Mouse (Mus musculus) midbrain, postnatal 0 days (tissue): Measurements from ENCODE around the gene Cry2. TPM values are rescaled to one million over a fixed set of nuclear protein-coding genes. Genes with fewer than 3 reads are reported as not detected.

Experiments
- ATAC-seq: fragments of 200-750 bp; cut with Nextera tagmentation; 2 replicates; pipeline ENCODE4 v1.8.0; 2017; ENCODE audit warnings: moderate number of reproducible peaks, mild to moderate bottlenecking, moderate TSS enrichment, moderate library complexity; ENCODE audit not compliant: low FRiP score
- DNase-seq: peaks from one replicate; pipeline ENCODE4 v3.0.0-alpha.2; 2015; ENCODE audit warnings: low spot score
- H3K27ac ChIP-seq: fragments of 300-500 bp; sonication (generic); 2 replicates; pipeline ENCODE4 v1.5.1; 2014; ENCODE audit warnings: low read depth, mild to moderate bottlenecking, low read length, mixed read lengths
- H3K27me3 ChIP-seq: fragments of 300-500 bp; sonication (generic); 2 replicates; pipeline ENCODE4 v1.6.1; 2014; ENCODE audit warnings: low read length, control low read depth, mixed read lengths; ENCODE audit not compliant: insufficient read depth
- H3K36me3 ChIP-seq: fragments of 300-500 bp; sonication (generic); 2 replicates; pipeline ENCODE4 v1.6.1; 2014; ENCODE audit warnings: low read length, control low read depth, mixed read lengths; ENCODE audit not compliant: insufficient read depth
- H3K4me1 ChIP-seq: fragments of 300-500 bp; sonication (generic); 2 replicates; pipeline ENCODE4 v1.6.1; 2014; ENCODE audit warnings: mild to moderate bottlenecking, control low read depth, antibody characterized with exemption, low read length, mixed read lengths; ENCODE audit not compliant: insufficient read depth
- H3K4me2 ChIP-seq: fragments of 300-500 bp; sonication (generic); 2 replicates; pipeline ENCODE4 v1.6.1; 2014; ENCODE audit warnings: low read depth, mild to moderate bottlenecking, low read length, mixed read lengths; ENCODE audit not compliant: poor library complexity, severe bottlenecking
- H3K4me3 ChIP-seq: fragments of 300-500 bp; sonication (generic); 2 replicates; pipeline ENCODE4 v1.5.1; 2014; ENCODE audit warnings: low read depth, mild to moderate bottlenecking, low read length, moderate library complexity
- H3K9ac ChIP-seq: fragments of 300-500 bp; sonication (generic); replicated peaks from 2 replicates; pipeline ENCODE4 v1.6.1; 2014; ENCODE audit warnings: mild to moderate bottlenecking, low read length, moderate library complexity, mixed read lengths; ENCODE audit not compliant: poor library complexity, severe bottlenecking
- H3K9me3 ChIP-seq: fragments of 300-500 bp; sonication (generic); 2 replicates; pipeline ENCODE4 v1.6.1; 2016; ENCODE audit warnings: low read length, control low read depth
- CTCF ChIP-seq: IDR thresholded peaks from 2 replicates; pipeline ENCODE4 v1.5.1; 2016; ENCODE audit warnings: antibody characterized with exemption, mild to moderate bottlenecking
- WGBS: fragments of 180-500 bp; shearing (Covaris S2); extraction: QIAGEN DNeasy Blood & Tissue Kit; methylation state at CpG from one replicate; pipeline ENCODE4 v1.1.7; 2014; 5-methylcytosine and 5-hydroxymethylcytosine counted together
- polyA plus RNA-seq: library from polyadenylated mRNA; unstranded; fragments of >200 nt; fragmentation: Nextera tagmentation; extraction: Ambion mirVana; gene quantifications from 2 replicates; pipeline ENCODE4 v1.2.1, GENCODE M21; 2015
- total RNA-seq: library from RNA; depleted of rRNA; stranded (reverse); fragments of >200 nt; gene quantifications from 2 replicates; pipeline ENCODE4 v1.2.3, GENCODE M21; 2014

Gene Cry2
- total and polyA plus RNA-seq, 2 experiments from 2014 or later, result 41.9 to 55.2 TPM

DNA sequence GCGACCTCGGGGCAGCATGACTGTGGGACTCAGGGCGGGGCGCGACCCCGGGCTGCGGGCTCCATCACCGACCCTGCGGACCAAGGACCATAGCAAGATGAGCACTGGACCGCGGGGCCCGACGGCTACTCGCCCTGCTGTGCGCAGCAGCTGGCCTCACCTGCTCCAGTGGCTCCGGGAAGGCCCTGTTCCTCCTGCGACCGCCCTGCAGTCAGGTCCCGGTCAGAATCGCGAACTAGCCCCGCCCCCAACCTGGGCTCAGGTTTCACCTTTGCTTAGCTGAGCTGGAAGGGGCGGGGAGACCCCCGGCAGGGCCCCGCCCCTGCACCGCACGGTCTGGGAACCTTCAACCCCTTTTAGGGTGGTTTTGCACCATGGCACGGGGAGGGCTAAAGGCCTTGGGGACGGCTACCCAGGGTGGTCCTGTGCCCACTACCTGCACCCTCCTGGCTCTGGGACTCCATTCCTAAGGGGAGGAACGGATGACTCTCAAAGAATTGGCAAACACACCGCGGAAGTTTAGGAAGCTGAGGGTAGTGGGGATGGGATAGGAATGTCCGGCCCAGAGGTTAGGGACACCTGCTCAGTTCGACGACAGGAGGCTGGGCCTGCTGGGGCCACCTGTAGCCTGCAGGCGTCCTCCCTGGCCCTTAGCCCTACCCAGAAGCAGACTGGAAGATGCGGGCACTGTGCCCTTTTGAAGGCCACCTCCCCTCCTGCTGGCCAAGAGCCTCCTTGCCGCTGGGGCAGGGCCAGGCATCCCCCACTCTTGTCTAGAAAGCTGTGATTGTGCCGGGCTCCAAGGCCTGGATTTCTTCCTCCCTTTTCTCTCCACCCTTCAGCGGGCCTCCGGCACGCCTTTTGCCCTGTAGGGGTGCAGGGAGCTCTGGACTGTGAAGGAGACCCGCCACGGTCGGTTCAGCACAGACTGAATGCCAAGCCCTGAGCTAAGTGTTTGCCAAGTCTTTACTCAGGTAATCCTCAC is 62.7 kb downstream of the Cry2 start:
- Histone ChIP-seq H3K9me3 (no peaks in the 10 kb centered on the region), H3K9ac (peak overlapping the region; percentile 42; the same call in 1 of the 2 replicates), H3K4me3 (peak overlapping the region; percentile 28), H3K27ac (peak overlapping the region; percentile 26; the same call in 1 of the 2 replicates), H3K36me3 (no peaks in the 10 kb centered on the region), H3K4me2 (peak overlapping the region; percentile 48), H3K27me3 (peaks cover 13% of the 10 kb centered on the region; the same call in 1 of the 2 replicates), H3K4me1 (peaks cover 25% of the 10 kb centered on the region)
- ATAC-seq, result no peak
- peak; percentile 27 for DNase-seq
- no peak for TF ChIP-seq CTCF
- WGBS, result 6% methylated on average over 38 of the region's 45 CpGs

- no peak for TF ChIP-seq CTCF
- Histone ChIP-seq H3K9me3 (no peaks in the 10 kb centered on the region), H3K4me1 (peaks cover 20% of the 10 kb centered on the region), H3K9ac (peak overlapping the region; percentile 42; the same call in 1 of the 2 replicates), H3K4me3 (peak overlapping the region; percentile 28), H3K4me2 (peak overlapping the region; percentile 48), H3K36me3 (no peaks in the 10 kb centered on the region), H3K27ac (no peak overlapping the region), H3K27me3 (peaks cover 13% of the 10 kb centered on the region; the same call in 1 of the 2 replicates)
- 11% methylated on average over 19 of the region's 19 CpGs for WGBS
- ATAC-seq, result no peak
- DNase-seq, result no peak
Measured at GRCm38 (mm10) chr2:92370375-92370774, 63.5 kb downstream of the Cry2 start.

DNA sequence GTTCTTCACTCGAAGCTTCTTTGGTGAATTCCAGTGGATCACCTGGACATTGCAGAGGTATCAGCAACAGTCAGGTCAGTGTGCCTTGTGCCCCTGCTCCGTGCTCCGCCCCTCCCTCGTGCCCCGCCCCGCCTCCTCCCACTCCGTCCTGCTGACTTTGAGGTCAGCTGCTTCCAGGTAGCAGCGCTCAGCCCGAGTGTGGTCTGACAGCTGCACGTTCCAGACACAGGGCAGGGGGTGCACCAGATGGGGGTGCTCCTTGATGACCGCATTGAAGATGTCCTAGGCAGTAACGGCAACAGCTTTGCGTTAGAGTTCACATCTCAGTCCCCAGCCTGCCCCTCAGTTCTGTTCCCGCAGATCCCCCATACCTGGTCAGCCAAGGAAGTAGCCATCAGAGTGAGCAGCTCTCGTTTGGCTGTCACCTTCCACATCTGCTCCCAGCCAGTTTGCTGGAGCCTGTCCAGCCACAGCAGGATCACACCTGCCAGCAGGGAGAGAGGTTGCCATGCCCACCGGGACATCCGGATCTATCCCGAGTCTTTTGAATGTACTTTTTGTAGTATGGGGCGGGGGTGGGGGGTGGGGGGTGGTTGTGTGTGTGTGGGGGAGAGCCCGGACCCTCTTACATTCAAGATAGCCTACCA is 66.3 kb downstream of the Cry2 start:
- no peak overlapping the region for H3K9ac ChIP-seq
- WGBS, result 53% methylated on average over 20 of the region's 20 CpGs
- TF ChIP-seq CTCF, result no peak
- no peak overlapping the region for H3K4me2 ChIP-seq
- peaks cover 14% of the 10 kb centered on the region for H3K4me1 ChIP-seq
- no peak overlapping the region for H3K4me3 ChIP-seq
- H3K9me3 ChIP-seq, result no peaks in the 10 kb centered on the region
- H3K27ac ChIP-seq, result no peak overlapping the region
- no peak for DNase-seq
- H3K27me3 ChIP-seq, result peaks cover 13% of the 10 kb centered on the region; the same call in 1 of the 2 replicates
- ATAC-seq, result no peak
- H3K36me3 ChIP-seq, result peaks cover 15% of the 10 kb centered on the region; the same call in 1 of the 2 replicates

- DNase-seq, result no peak
- H3K4me2 ChIP-seq, result no peak overlapping the region
- WGBS, result 90% methylated on average over 10 of the region's 10 CpGs
Measured at GRCm38 (mm10) chr2:92365568-92365967, 68.3 kb downstream of the Cry2 start.

DNA sequence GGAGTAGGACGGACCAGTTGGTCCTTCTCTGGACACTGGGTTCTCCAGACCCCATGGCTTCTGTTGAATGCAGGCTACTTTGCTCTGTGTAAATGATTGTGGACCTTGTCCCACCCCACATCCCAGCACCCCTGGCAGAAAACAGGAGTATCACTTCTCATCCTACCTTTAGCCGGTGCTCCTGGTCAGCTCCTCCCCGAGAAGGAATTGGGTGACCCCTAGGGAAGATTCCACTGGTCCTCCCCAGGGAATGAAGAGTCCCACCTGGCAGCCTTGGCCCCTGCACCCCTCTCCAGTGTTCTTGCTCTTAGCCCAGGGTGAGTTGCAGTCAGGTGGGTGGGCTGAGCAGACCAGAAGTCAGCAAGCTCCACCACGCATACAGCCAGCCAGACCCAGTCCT is 69.8 kb downstream of the Cry2 start:
- no peaks in the 10 kb centered on the region for H3K4me1 ChIP-seq
- no peak for TF ChIP-seq CTCF
- no peak overlapping the region for H3K4me3 ChIP-seq
- no peak overlapping the region for H3K27ac ChIP-seq
- peaks cover 36% of the 10 kb centered on the region for H3K36me3 ChIP-seq
- no peaks in the 10 kb centered on the region for H3K9me3 ChIP-seq
- H3K4me2 ChIP-seq, result no peak overlapping the region
- H3K9ac ChIP-seq, result no peak overlapping the region
- no peak for ATAC-seq
- 86% methylated on average over 4 of the region's 4 CpGs for WGBS
- H3K27me3 ChIP-seq, result peaks cover 1% of the 10 kb centered on the region; the same call in 1 of the 2 replicates
- DNase-seq, result no peak

More at GRCm38 (mm10) chr2:92365568-92365967, 68.3 kb downstream of the Cry2 start:
- Histone ChIP-seq H3K27ac (no peak overlapping the region), H3K9ac (no peak overlapping the region), H3K27me3 (peaks cover 13% of the 10 kb centered on the region; the same call in 1 of the 2 replicates), H3K36me3 (peaks cover 23% of the 10 kb centered on the region; the same call in 1 of the 2 replicates), H3K4me3 (no peak overlapping the region), H3K4me1 (no peaks in the 10 kb centered on the region; the same call in 1 of the 2 replicates), H3K9me3 (no peaks in the 10 kb centered on the region)
- TF ChIP-seq CTCF, result no peak
- ATAC-seq, result no peak
